Mouse (Mus musculus) midbrain, embryonic 13.5 days (tissue): ENCODE measurements at regions not wholly inside any gene's neighbourhood (a gene's known extent, or its start where the extent isn't known, plus 50 kb on each side); places are given as distances from the start of the nearest gene placed in this dataset.

Experiments used
- ATAC-seq: fragments of 200-750 bp; cut with Nextera tagmentation; 2 replicates; pipeline ENCODE4 v1.8.0; 2017; ENCODE audit warnings: mild to moderate bottlenecking, moderate TSS enrichment, moderate library complexity
- H3K27ac ChIP-seq: fragments of 300-500 bp; sonication (generic); 2 replicates; pipeline ENCODE4 v1.5.1; 2015; ENCODE audit warnings: inconsistent platforms, mild to moderate bottlenecking, moderate library complexity
- H3K27me3 ChIP-seq: fragments of 300-500 bp; sonication (generic); 2 replicates; pipeline ENCODE4 v1.6.1; 2015; ENCODE audit warnings: mild to moderate bottlenecking, inconsistent platforms
- H3K36me3 ChIP-seq: fragments of 300-500 bp; sonication (generic); 2 replicates; pipeline ENCODE4 v1.6.1; 2015; ENCODE audit warnings: mild to moderate bottlenecking, inconsistent platforms
- H3K4me1 ChIP-seq: fragments of 300-500 bp; sonication (generic); replicated peaks from 2 replicates; pipeline ENCODE4 v1.6.1; 2015; ENCODE audit warnings: inconsistent platforms
- H3K4me2 ChIP-seq: fragments of 300-500 bp; sonication (generic); replicated peaks from 2 replicates; pipeline ENCODE4 v1.6.1; 2015; ENCODE audit warnings: moderate library complexity, mild to moderate bottlenecking, inconsistent platforms
- H3K4me3 ChIP-seq: fragments of 300-500 bp; sonication (generic); replicated peaks from 2 replicates; pipeline ENCODE4 v1.5.1; 2015; ENCODE audit warnings: mild to moderate bottlenecking, inconsistent platforms
- H3K9ac ChIP-seq: fragments of 300-500 bp; sonication (generic); replicated peaks from 2 replicates; pipeline ENCODE4 v1.6.1; 2015; ENCODE audit warnings: mild to moderate bottlenecking, inconsistent platforms
- H3K9me3 ChIP-seq: fragments of 300-500 bp; sonication (generic); 2 replicates; pipeline ENCODE4 v1.6.1; 2016; ENCODE audit warnings: mild to moderate bottlenecking, inconsistent platforms
- WGBS: fragments of 180-500 bp; shearing (Covaris S2); methylation state at CpG from one replicate; pipeline ENCODE4 v1.1.7; 2015; 5-methylcytosine and 5-hydroxymethylcytosine counted together

- 71% methylated on average over 1 of the region's 1 CpGs for WGBS
- no peaks in the 10 kb centered on the region for H3K27me3 ChIP-seq
Observed at GRCm38 (mm10) chr10:35855110-35855509, 143.4 kb upstream of the Amd2 start.

GRCm38 (mm10) chr10:35835257-35835656, 123.6 kb upstream of the Amd2 start:
- ATAC-seq, result no peak
- Histone ChIP-seq H3K36me3 (no peaks in the 10 kb centered on the region), H3K27ac (no peak overlapping the region), H3K4me3 (no peak overlapping the region), H3K4me2 (no peak overlapping the region), H3K27me3 (no peaks in the 10 kb centered on the region), H3K9me3 (no peaks in the 10 kb centered on the region), H3K4me1 (no peaks in the 10 kb centered on the region), H3K9ac (no peak overlapping the region)
- WGBS, result 88% methylated on average over 1 of the region's 1 CpGs

More at GRCm38 (mm10) chr10:35855110-35855509, 143.4 kb upstream of the Amd2 start:
- ATAC-seq, result peak; percentile 53; the same call in 1 of the 2 replicates
- no peaks in the 10 kb centered on the region for H3K36me3 ChIP-seq
- H3K4me2 ChIP-seq, result no peak overlapping the region
- no peaks in the 10 kb centered on the region for H3K4me1 ChIP-seq
- H3K9ac ChIP-seq, result no peak overlapping the region
- no peak overlapping the region for H3K27ac ChIP-seq
- no peaks in the 10 kb centered on the region for H3K9me3 ChIP-seq
- no peak overlapping the region for H3K4me3 ChIP-seq
